Mouse (Mus musculus) MEL (cell line): ENCODE measurements at regions not wholly inside any gene's neighbourhood (a gene's known extent, or its start where the extent isn't known, plus 50 kb on each side); places are given as distances from the start of the nearest gene placed in this dataset.

Source experiments
- CTCF ChIP-seq, 3 experiments: IDR thresholded peaks in 2 of 3; conservative IDR thresholded peaks in 1 of 3; 2 replicates each; pipeline ENCODE4 v1.5.1; 2011 to 2012; ENCODE audit warnings: low read length in 3 of 3, low read depth in 2 of 3, mild to moderate bottlenecking in 2 of 3, improper control_type of control experiment in 1 of 3, inconsistent platforms in 1 of 3, mixed read lengths in 1 of 3, moderate library complexity in 1 of 3; ENCODE audit not compliant: control insufficient read depth in 1 of 3, insufficient read depth in 1 of 3, poor library complexity in 1 of 3, severe bottlenecking in 1 of 3
- E2F4 ChIP-seq: IDR thresholded peaks from 2 replicates; pipeline ENCODE4 v1.6.1; 2011; ENCODE audit warnings: low read depth, low read length, improper control_type of control experiment, borderline replicate concordance
- ELF1 ChIP-seq: IDR thresholded peaks from 2 replicates; pipeline ENCODE4 v1.6.1; 2014; ENCODE audit warnings: low read depth, mild to moderate bottlenecking, inconsistent platforms, low read length, improper control_type of control experiment, moderate library complexity
- EP300 ChIP-seq, 2 experiments: IDR thresholded peaks; 2 replicates each; pipeline ENCODE4 v1.6.1; 2011; ENCODE audit warnings: improper control_type of control experiment in 2 of 2, low read length in 2 of 2, low read depth in 1 of 2, mild to moderate bottlenecking in 1 of 2
- HCFC1 ChIP-seq: IDR thresholded peaks from 2 replicates; pipeline ENCODE4 v1.6.1; 2012; ENCODE audit warnings: low read depth, mild to moderate bottlenecking, inconsistent platforms, low read length, improper control_type of control experiment, moderate library complexity
- MAFK ChIP-seq: IDR thresholded peaks from 2 replicates; pipeline ENCODE4 v1.6.1; 2011; ENCODE audit warnings: low read depth, mild to moderate bottlenecking, low read length, improper control_type of control experiment, borderline replicate concordance
- POLR2AphosphoS2 ChIP-seq: IDR thresholded peaks from 2 replicates; pipeline ENCODE4 v1.6.1; 2011; ENCODE audit warnings: low read length, improper control_type of control experiment
- UBTF ChIP-seq: IDR thresholded peaks from 2 replicates; pipeline ENCODE4 v1.6.1; 2012; ENCODE audit warnings: low read depth, mild to moderate bottlenecking, inconsistent platforms, low read length, improper control_type of control experiment, moderate library complexity, borderline replicate concordance; ENCODE audit not compliant: insufficient read depth

GRCm38 (mm10) chr5:47274256-47274638 is 708.7 kb upstream of the Slit2 start:
- TF ChIP-seq E2F4, result no peak
- no peak for TF ChIP-seq CTCF (IDR thresholded peaks at IDR 0.05 in 2 of 3, conservative IDR thresholded peaks at IDR 0.05 in 1 of 3; ENCODE audit: control insufficient read depth in 1 of 3, insufficient read depth in 1 of 3, low read depth in 2 of 3, low read length in 3 of 3, poor library complexity in 1 of 3, severe bottlenecking in 1 of 3)
- TF ChIP-seq ELF1, result no peak
- TF ChIP-seq EP300 (IDR thresholded peaks at IDR 0.05; ENCODE audit: low read depth in 1 of 2, low read length in 2 of 2), result no peak
- TF ChIP-seq MAFK, result no peak
- no peak for TF ChIP-seq UBTF
- no peak for TF ChIP-seq POLR2AphosphoS2
- no peak for TF ChIP-seq HCFC1
